Mouse (Mus musculus) E14TG2a.4 (cell line): ENCODE measurements around the gene 4931409K22Rik.

Source experiments
- CTCF ChIP-seq: conservative IDR thresholded peaks from 2 replicates; pipeline ENCODE4 v1.5.1; 2014; ENCODE audit warnings: low read length
- NANOG ChIP-seq: IDR thresholded peaks from 2 replicates; pipeline ENCODE4 v1.6.1; 2014; ENCODE audit warnings: borderline replicate concordance, low read length, mixed read lengths
- POU5F1 ChIP-seq: IDR thresholded peaks from 2 replicates; pipeline ENCODE4 v1.6.1; 2014; ENCODE audit warnings: low read length, borderline replicate concordance

DNA sequence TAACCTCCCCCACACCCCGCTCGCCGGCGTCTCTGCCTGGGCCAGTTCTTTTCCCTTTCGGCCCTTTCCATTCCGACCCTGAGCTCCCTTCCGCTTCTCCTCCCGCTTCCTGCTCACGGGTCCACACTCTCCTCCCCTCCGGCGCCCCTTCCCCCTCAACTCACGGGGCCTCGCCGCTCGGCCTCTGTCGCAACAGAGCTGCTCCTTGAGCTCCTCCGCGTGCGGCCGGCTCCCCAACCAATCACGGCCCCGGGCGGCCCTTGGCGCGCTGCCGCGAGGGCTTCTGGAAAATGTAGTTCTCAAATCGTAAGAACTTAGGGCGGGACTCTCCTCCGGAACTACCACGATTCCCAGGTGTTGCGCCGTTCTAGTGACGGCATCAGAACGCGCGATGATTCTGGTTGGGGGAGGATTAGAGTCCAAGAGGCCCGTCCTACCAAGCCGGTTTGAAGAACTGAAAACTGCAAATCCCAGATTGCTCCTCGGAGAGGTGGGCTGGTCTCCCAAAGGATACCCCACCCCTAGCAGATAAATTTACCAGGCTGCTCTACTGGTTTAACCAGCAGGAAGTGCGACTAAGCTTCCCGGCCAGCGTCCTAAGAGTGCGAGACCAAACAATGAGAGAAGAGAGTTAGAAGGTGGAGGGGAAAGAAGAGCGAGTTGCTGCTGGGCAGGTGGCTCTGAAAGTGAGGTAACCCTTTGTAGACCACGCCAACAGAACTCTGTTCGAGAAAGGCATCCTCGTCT is 20.7 kb upstream of the 4931409K22Rik start, which contains the start of gene Abcf2:
- TF ChIP-seq CTCF (no peak), POU5F1 (no peak), NANOG (no peak)
